8 mouse cellular contexts compared by ENCODE assay signal in genomic region chr8:71569366-71570290, GRCm38 (mm10). TPM values are rescaled to one million over a fixed set of nuclear protein-coding genes. Genes with fewer than 3 reads are reported as not detected.
DNase-seq lines count a peak whose midpoint lies in the region; TF ChIP-seq lines count a peak whose summit lies in the region.

No protein-coding gene starts in this region.

- H3K4me3 ChIP-seq in left cerebral cortex, adult 2 months = peak overlapping the region; percentile 84

- TF ChIP-seq CTCF in left cerebral cortex, adult 2 months (IDR thresholded peaks at IDR 0.05) = no peak; the same call in 1 of the 2 replicates

- intact Hi-C loops in left cerebral cortex, adult 2 months (cut with DNase I) = loop anchor here (2.0 kb wide), 1 partner anchor 21 kb away; no protein-coding TSS in a partner anchor

- peak; percentile 74 to 81 for DNase-seq in adrenal gland, adult 18-20 months (ENCODE audit: low spot score in 2 of 2)
- DNase-seq in embryo, embryonic 11.5 days (ENCODE audit: low read depth, low spot score) = peak; percentile 83
- peak; percentile 81 for DNase-seq in gastrocnemius, postnatal 25 days
- peak; percentile 89 for DNase-seq in induced T-regulatory cell, adult 2 months (ENCODE audit: low read depth)
- DNase-seq in left cerebral cortex, adult 2 months (ENCODE audit: extremely low spot score in 1 of 2, low spot score in 2 of 2) = peak; percentile 84 to 85
- DNase-seq in lung, postnatal 4 days = peak; percentile 90 to 93
- DNase-seq in retina, postnatal 1 day = peak; percentile 96
- DNase-seq in urinary bladder, adult 18-20 months (ENCODE audit: low spot score in 2 of 2) = peak; percentile 89 to 92

- peak overlapping the region; percentile 98 for H3K27ac ChIP-seq in left cerebral cortex, adult 2 months

RNA-seq across cellular contexts. Expression of gene Slc27a1, which starts 0.9 kb away (rescaled TPM):
- 100 to 1,000 TPM; 141 to 234 TPM for total RNA-seq in adrenal gland, adult 18-20 months (2021)
- total RNA-seq in gastrocnemius, postnatal 25 days (2021) = 10 to 100 TPM; 62.6 to 62.9 TPM
- 100 to 1,000 TPM; 108 to 109 TPM for total RNA-seq in left cerebral cortex, adult 2 months (2021)

RNA-seq across cellular contexts. Expression of gene Nxnl1, which starts 3.2 kb away (rescaled TPM):
- 1 to 10 TPM in 1 of 2 experiments, under 1 TPM in 1; 0.64 to 1.0 TPM for total RNA-seq in adrenal gland, adult 18-20 months (2021)
- total RNA-seq in gastrocnemius, postnatal 25 days (2021) = under 1 TPM in 1 of 2 experiments, not detected in 1; 0.24 TPM
- total RNA-seq in left cerebral cortex, adult 2 months (2021) = under 1 TPM in 1 of 2 experiments, not detected in 1; 0.11 TPM

RNA-seq across cellular contexts. Expression of gene Tmem221, which starts 11.0 kb away (rescaled TPM):
- 1 to 10 TPM; 3.6 to 7.4 TPM for total RNA-seq in adrenal gland, adult 18-20 months (2021)
- total RNA-seq in gastrocnemius, postnatal 25 days (2021) = not detected
- not detected for total RNA-seq in left cerebral cortex, adult 2 months (2021)

RNA-seq across cellular contexts. Expression of gene Pgls, which starts 22.3 kb away (rescaled TPM):
- total RNA-seq in adrenal gland, adult 18-20 months (2021) = 100 to 1,000 TPM; 122 to 137 TPM
- 10 to 100 TPM; 26.3 to 26.9 TPM for total RNA-seq in gastrocnemius, postnatal 25 days (2021)
- 10 to 100 TPM; 29.1 to 33.0 TPM for total RNA-seq in left cerebral cortex, adult 2 months (2021)

RNA-seq across cellular contexts. Expression of gene Mvb12a, which starts 26.9 kb away (rescaled TPM):
- 10 to 100 TPM; 64.6 to 72.0 TPM for total RNA-seq in adrenal gland, adult 18-20 months (2021)
- 10 to 100 TPM; 23.0 to 23.6 TPM for total RNA-seq in gastrocnemius, postnatal 25 days (2021)
- total RNA-seq in left cerebral cortex, adult 2 months (2021) = 10 to 100 TPM; 37.2 to 37.6 TPM

Comparison
In these comparisons a context has a peak if more than half of its experiments do, and no peak if none do; other contexts are left out.
1. Peak in every context shown above with its lines: DNase-seq, H3K4me3 ChIP-seq and H3K27ac ChIP-seq.
2. RNA of gene Tmem221, which starts 11.0 kb away (total RNA-seq): 3.6 to 7.4 TPM in adrenal gland, adult 18-20 months; not detected in left cerebral cortex, adult 2 months and not detected in gastrocnemius, postnatal 25 days; every median in the first group is over 4 times any median in the second.